Mouse (Mus musculus) liver, adult 2 months (tissue): Measurements from ENCODE around the gene Nod2.

Source experiments
- CTCF ChIP-seq: fragments of 200-500 bp; IDR thresholded peaks from 2 replicates; pipeline ENCODE4 v1.5.1; 2011; ENCODE audit warnings: low read depth, low read length, control low read depth
- POLR2A ChIP-seq: fragments of 200-500 bp; IDR thresholded peaks from 2 replicates; pipeline ENCODE4 v1.6.1; 2011; ENCODE audit warnings: low read length, control low read depth; ENCODE audit not compliant: insufficient read depth; ENCODE audit errors: extremely low read depth

GRCm38 (mm10) chr8:88686226-88686905 is 39.3 kb downstream of the Nod2 start:
- no peak for TF ChIP-seq CTCF
- TF ChIP-seq POLR2A: no peak
